Mouse (Mus musculus) ES-Bruce4 (cell line): ENCODE data around the gene Znhit3. TPM values are rescaled to one million over a fixed set of nuclear protein-coding genes. Genes with fewer than 3 reads are reported as not detected.

Experiments used
- H3K27ac ChIP-seq: 2 replicates; pipeline ENCODE4 v1.5.1; 2012; ENCODE audit warnings: low read length, inconsistent platforms; ENCODE audit not compliant: insufficient read depth
- H3K27me3 ChIP-seq: 2 replicates; pipeline ENCODE4 v1.6.1; 2012; ENCODE audit warnings: mild to moderate bottlenecking, low read length, inconsistent platforms; ENCODE audit not compliant: control insufficient read depth, poor library complexity, insufficient read depth, severe bottlenecking
- H3K36me3 ChIP-seq: 2 replicates; pipeline ENCODE4 v1.6.1; 2012; ENCODE audit warnings: inconsistent platforms, mild to moderate bottlenecking, low read length, moderate library complexity; ENCODE audit not compliant: control insufficient read depth, poor library complexity, insufficient read depth, severe bottlenecking
- H3K4me1 ChIP-seq: one replicate; pipeline ENCODE4 v1.8.1; 2011; ENCODE audit warnings: low read length; ENCODE audit not compliant: control insufficient read depth, insufficient read depth
- H3K4me3 ChIP-seq: 2 replicates; pipeline ENCODE4 v1.5.1; 2011; ENCODE audit warnings: low read depth, mild to moderate bottlenecking, low read length
- H3K9ac ChIP-seq: 2 replicates; pipeline ENCODE4 v1.6.1; 2012; ENCODE audit warnings: low read depth, mild to moderate bottlenecking, inconsistent platforms; ENCODE audit not compliant: poor library complexity, severe bottlenecking
- H3K9me3 ChIP-seq: replicated peaks from 2 replicates; pipeline ENCODE4 v1.6.1; 2012; ENCODE audit warnings: mild to moderate bottlenecking, low read length, inconsistent platforms; ENCODE audit not compliant: control insufficient read depth, poor library complexity, insufficient read depth, severe bottlenecking
- CTCF ChIP-seq: IDR thresholded peaks from one replicate; pipeline ENCODE4 v1.8.1; 2011; ENCODE audit warnings: low read depth, low read length
- EP300 ChIP-seq: IDR thresholded peaks from 2 replicates; pipeline ENCODE4 v1.6.1; 2011; ENCODE audit warnings: low read depth, low read length; ENCODE audit not compliant: insufficient read depth
- POLR2A ChIP-seq: IDR thresholded peaks from one replicate; pipeline ENCODE4 v1.8.1; 2011; ENCODE audit warnings: low read length; ENCODE audit not compliant: insufficient read depth
- polyA plus RNA-seq: library from polyadenylated mRNA; stranded (reverse); fragments of >200 nt; gene quantifications from 2 replicates; pipeline ENCODE4 v1.2.4, GENCODE M21; 2011; ENCODE audit warnings: low read depth; ENCODE audit not compliant: missing spikeins, insufficient read depth, insufficient read length

The Znhit3 gene
- polyA plus RNA-seq, 1 experiment: 39.6 TPM

- no peaks in the 10 kb centered on the region for H3K9me3 ChIP-seq
- H3K4me1 ChIP-seq: no peaks in the 10 kb centered on the region
- no peak overlapping the region for H3K27ac ChIP-seq
- H3K4me3 ChIP-seq: no peak overlapping the region
- H3K9ac ChIP-seq: no peak overlapping the region
- no peak for TF ChIP-seq POLR2A
- TF ChIP-seq CTCF: peak; percentile 46
- H3K36me3 ChIP-seq: no peaks in the 10 kb centered on the region
- H3K27me3 ChIP-seq: no peaks in the 10 kb centered on the region
Observed at GRCm38 (mm10) chr11:84919276-84919675, 3.1 kb upstream of the Znhit3 start.

GRCm38 (mm10) chr11:84918425-84918824 lies 2.3 kb upstream of the Znhit3 start:
- peaks cover 6% of the 10 kb centered on the region; the same call in 1 of the 2 replicates for H3K36me3 ChIP-seq
- H3K9ac ChIP-seq: 0 out of 2 replicates have a peak overlapping the region, but pooled peaks have one; percentile 31
- H3K9me3 ChIP-seq: no peaks in the 10 kb centered on the region
- H3K27ac ChIP-seq: no peak overlapping the region
- 0 out of 2 replicates have a peak, but pooled peaks have one; percentile 20 for TF ChIP-seq EP300
- TF ChIP-seq POLR2A: no peak
- TF ChIP-seq CTCF: peak; percentile 94
- H3K27me3 ChIP-seq: no peaks in the 10 kb centered on the region
- H3K4me1 ChIP-seq: no peaks in the 10 kb centered on the region
- no peak overlapping the region for H3K4me3 ChIP-seq

GRCm38 (mm10) chr11:84916703-84917300 lies 636 bp upstream of the Znhit3 start:
- peak overlapping the region; percentile 56 for H3K4me3 ChIP-seq
- H3K9ac ChIP-seq: peak overlapping the region; percentile 61
- no peaks in the 10 kb centered on the region for H3K9me3 ChIP-seq
- no peaks in the 10 kb centered on the region for H3K27me3 ChIP-seq
- no peak overlapping the region for H3K27ac ChIP-seq
- TF ChIP-seq EP300 (no peak), CTCF (no peak), POLR2A (no peak)
- no peaks in the 10 kb centered on the region for H3K4me1 ChIP-seq
- H3K36me3 ChIP-seq: peaks cover 20% of the 10 kb centered on the region

- peaks cover 35% of the 10 kb centered on the region for H3K36me3 ChIP-seq
- no peak overlapping the region for H3K27ac ChIP-seq
- 0 out of 2 replicates have a peak overlapping the region, but pooled peaks have one; percentile 22 for H3K4me3 ChIP-seq
- no peaks in the 10 kb centered on the region for H3K9me3 ChIP-seq
- H3K4me1 ChIP-seq: no peaks in the 10 kb centered on the region
- peak; percentile 32 for TF ChIP-seq CTCF
- TF ChIP-seq POLR2A: no peak
- H3K27me3 ChIP-seq: no peaks in the 10 kb centered on the region
- peak overlapping the region; percentile 61; the same call in 1 of the 2 replicates for H3K9ac ChIP-seq
Observed at GRCm38 (mm10) chr11:84914673-84915072, 1.5 kb downstream of the Znhit3 start.

GRCm38 (mm10) chr11:84910411-84910810 lies 5.8 kb downstream of the Znhit3 start:
- H3K9ac ChIP-seq: no peak overlapping the region
- H3K27me3 ChIP-seq: no peaks in the 10 kb centered on the region
- no peak overlapping the region for H3K4me3 ChIP-seq
- peaks cover 1% of the 10 kb centered on the region for H3K4me1 ChIP-seq
- H3K36me3 ChIP-seq: peaks cover 53% of the 10 kb centered on the region
- TF ChIP-seq POLR2A (no peak), CTCF (no peak), EP300 (no peak)
- no peaks in the 10 kb centered on the region for H3K9me3 ChIP-seq
- H3K27ac ChIP-seq: no peak overlapping the region

GRCm38 (mm10) chr11:84908480-84908879 lies 7.7 kb downstream of the Znhit3 start:
- TF ChIP-seq CTCF: no peak
- no peak for TF ChIP-seq POLR2A
- TF ChIP-seq EP300: no peak
- Histone ChIP-seq H3K36me3 (peaks cover 58% of the 10 kb centered on the region), H3K27ac (no peak overlapping the region), H3K9me3 (no peaks in the 10 kb centered on the region), H3K4me1 (peaks cover 1% of the 10 kb centered on the region), H3K9ac (no peak overlapping the region), H3K4me3 (no peak overlapping the region), H3K27me3 (no peaks in the 10 kb centered on the region)
